Mouse (Mus musculus): ENCODE measurements around the gene Igfbp1.

The Igfbp1 gene

DNA sequence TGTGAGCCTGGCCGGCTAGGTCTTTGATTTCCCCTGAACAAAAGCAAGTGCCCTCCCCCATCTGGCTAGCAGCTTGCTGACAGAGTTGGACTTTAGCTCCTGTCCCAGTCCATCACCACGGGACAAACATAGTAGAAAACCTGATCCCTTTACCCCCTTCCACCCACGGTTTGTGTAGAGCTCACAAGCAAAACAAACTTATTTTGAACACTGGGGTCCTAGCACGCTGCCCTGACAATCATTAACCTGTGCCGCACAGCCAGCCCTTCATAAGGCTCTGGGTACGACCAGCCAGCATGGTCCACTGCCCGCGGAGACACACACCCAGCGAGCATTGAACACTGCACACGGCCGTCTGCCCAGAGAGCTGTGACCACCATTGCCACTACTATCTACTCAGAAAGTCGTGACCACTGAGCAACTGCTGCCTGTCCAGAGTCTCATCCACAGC is at the start of gene Igfbp1:
TSS of gene Igfbp1 (plus strand) at position 292 of the 451 bp plus-strand sequence.
- DNase-seq (ENCODE audit: low spot score): no peak

DNA sequence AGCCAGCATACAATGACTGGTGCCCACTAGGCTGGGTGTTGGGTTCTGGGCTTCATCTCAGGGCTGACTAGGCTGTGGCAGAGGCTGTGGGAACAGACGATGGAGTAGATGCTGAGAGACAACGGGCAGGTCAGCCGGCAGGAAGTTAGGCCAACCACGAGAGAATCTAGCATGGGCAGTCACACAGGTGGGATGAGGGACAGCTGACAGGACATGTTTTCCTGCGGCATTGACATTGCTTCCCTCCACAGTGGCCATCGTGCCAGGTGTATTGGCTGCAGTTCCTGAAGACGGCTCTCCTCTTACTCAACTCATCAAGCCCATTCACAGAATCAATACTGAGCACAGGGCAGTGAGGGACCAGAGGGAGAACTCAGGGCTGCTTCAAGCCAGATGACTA is 49.6 kb upstream of the Igfbp1 start:
- DNase-seq (ENCODE audit: low spot score): no peak

DNA sequence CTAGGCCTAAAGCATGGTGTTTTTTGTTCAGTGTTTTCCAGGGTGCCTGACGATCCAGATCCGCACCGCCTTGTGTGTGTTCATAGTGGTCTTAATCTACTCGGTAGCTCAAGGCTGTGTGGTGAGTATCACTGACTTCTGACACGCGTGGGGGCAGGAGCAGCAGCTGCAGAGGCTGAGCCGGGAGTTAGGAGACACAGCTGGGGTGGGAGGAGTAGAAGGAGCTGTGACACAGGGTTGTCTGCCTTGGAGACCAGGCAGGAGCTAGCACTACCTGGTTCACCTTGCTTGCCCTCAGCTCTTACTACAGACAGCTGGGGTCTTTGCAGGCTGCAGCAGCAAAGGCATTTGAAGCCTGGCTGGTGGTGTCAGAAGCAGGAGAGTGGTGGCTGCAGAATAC is 48.1 kb upstream of the Igfbp1 start:
- no peak for DNase-seq (ENCODE audit: low spot score)

DNA sequence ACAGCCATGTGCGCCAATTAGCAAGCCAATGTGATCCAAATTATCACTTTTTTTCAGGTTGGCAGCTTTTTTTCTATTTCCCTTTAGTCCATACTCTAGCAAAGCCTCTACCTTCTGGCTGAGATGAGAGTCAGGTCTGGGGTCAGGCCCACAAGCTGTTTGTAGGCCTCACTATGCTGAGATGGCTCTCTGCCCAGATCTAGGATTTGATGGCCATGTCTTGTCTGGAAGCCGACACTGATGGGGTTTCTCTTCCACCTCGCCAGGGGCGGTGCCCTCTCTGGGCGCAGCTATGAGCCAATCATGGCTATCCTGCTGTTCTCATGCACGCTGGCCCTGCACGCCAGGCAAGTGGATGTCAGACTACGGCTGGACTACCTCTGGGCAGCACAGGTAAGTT is 47.1 kb upstream of the Igfbp1 start:
- no peak for DNase-seq (ENCODE audit: low spot score)

DNA sequence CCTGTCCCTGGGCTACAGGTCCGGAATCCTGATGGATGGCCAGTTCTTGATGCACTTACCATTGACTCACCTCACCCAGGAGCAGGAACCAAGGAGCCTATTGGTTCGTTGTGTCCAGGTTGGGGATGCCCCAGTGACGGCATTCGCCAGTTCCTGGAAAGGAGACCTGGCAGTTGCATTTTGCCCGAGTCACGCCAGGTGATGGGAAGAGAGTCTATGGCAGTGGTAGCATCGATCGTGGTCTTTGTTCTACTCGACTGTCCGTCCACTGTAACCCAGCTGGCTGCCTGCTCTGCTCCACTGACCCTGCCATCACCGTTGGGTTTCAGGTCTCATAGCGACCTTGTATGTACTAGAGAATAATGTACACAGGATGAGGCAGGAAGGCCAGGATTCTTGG is 45.2 kb upstream of the Igfbp1 start:
- no peak for DNase-seq (ENCODE audit: low spot score)

DNA sequence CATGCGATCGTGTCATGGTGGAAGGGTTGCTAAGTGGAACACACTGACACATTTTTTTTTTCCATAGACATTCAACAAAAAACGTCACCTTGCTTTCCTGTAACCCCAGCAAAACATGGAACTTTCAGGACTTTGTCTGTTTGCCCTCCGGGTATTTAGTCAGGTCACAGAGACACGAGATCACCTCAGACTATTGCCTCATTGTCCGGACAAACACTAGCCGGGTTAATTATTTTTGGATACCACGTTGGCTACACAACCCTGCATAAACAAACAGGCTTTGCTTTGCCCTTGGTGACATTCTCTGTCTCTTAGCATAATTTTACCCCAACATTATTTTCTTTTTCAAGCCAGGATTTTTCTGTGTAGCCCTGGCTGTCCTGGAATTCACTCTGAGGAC is 44.5 kb upstream of the Igfbp1 start:
- DNase-seq (ENCODE audit: low spot score): no peak

DNA sequence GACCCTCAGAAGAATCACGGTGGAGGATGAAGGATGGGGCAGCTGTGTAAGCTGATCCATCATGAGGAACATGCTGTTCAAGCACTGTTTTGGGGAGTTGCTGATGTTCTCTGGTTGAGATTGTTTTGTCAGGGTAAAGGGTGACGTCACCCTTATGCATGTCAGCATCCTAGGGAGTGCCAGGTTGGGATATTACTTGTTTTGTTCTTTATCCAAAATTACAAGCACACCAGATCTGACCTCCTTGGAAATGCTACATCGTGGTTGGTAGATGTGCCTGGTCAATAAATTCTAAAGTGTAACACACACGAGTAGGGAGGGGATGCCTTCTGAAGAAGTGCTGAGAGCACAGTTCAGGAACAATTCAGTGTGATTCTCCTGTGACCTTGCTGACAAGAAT is 41.2 kb upstream of the Igfbp1 start:
- DNase-seq (ENCODE audit: low spot score): no peak

DNA sequence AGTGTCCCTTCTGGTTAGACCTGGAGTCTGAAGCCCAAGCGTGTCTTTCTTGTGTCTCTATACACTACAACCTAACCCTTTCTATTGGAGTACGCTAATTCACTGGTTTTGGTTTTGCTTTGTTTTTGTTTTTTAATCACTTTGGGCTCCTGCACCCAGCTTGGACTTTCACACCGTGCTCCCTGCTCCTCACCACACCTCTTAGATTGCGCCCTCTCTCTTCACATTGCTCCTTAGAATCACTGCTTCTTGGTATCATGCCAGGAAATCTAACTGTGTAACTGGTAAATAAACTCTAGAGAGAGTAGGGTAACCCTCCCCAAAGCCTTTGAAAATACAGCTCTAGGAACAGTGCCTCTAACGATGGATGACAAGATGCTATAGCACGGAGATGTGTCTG is 39.4 kb upstream of the Igfbp1 start:
- DNase-seq (ENCODE audit: low spot score): no peak

DNA sequence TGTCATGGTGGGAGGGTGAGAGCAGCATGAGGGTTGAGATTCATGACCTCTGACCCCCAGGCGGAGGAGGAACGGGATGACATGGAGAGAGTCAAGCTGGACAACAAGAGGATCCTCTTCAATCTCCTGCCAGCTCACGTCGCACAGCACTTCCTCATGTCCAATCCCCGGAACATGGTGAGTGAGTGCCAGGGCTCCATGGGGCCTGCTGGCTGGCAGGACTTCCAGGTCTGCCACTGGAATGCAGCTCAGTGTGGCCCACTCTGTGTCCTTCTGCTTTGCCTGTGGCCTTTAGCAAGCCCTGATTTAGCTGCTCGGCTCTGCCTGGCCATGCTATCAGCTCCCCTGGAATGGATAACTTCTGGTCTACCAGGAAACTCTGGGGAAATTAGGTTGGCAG is 37.4 kb upstream of the Igfbp1 start:
- DNase-seq (ENCODE audit: low spot score): no peak

DNA sequence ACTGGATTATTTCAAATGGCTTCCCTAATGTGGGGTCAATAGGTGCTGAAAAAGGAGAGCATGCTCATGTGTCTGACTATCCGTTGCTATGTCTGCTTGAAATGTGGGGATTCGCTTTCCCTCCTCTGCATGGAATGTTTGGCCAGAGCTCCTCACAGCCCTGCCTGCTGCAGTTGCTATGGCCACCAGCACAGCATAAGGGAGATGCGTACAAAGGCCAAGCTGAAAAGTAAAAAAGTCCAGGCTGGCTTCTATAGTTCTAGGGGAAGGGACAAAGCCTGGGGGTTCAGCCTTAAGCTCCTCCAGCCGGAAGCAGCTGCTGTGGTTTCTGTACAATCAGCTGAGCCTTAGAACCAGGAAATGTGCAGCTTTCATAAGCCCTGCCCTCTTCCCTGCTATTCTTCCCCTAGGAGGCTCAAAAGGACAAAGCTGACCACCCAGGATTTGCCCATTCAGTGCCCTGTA is 36.9 kb upstream of the Igfbp1 start:
- DNase-seq (ENCODE audit: low spot score): no peak

DNA sequence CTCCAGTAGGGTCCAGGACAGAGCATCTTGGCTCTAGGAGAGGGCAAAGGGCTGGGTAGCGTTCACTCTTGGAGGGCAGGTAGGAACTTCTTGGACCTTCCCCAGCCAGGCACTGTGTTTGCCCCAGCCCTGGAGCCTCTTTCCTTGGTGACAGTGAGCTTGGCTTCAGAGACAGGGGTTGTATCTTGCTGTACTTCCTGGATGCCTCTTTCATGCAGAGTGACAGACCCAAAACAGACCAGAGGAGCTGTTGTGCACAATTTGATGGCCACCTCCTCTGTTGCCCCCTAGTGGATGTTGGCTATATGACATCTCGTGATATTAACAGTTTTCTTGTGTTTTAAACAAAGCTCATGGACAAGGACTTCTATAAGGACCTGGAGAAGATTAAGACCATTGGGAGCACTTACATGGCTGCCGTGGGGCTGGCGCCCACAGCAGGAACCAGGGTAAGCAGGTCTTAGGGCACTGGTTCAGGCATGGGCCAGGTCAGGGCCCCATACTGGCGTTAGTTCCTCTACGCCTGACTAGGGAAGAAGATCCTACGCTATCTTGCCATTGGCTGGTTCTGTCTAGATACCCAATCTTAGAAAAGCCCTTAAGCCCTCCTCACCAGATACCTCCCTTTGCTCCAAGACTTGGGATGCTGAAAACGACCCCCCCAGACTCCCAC is 35.9 kb upstream of the Igfbp1 start:
- DNase-seq (ENCODE audit: low spot score): peak; percentile 77

DNA sequence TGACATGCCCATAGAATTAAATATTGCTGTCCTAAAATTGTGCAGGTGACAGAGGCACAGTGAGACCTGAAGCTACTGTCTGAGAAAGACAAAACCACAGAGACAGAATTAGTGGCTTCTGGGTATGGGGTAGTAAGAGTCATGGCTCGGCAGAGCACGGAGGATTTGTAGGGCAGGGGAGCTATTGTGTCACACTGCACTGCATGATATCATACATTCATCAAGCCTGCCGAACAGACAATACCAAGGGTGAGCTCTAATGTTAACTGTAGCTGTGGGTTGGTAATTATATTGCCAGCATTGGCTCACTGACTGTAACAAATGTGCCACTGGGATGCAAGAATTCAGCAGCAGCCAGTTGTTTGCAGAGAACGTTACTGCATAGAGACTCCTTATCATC is 33.2 kb upstream of the Igfbp1 start:
- DNase-seq (ENCODE audit: low spot score): peak; percentile 36

DNA sequence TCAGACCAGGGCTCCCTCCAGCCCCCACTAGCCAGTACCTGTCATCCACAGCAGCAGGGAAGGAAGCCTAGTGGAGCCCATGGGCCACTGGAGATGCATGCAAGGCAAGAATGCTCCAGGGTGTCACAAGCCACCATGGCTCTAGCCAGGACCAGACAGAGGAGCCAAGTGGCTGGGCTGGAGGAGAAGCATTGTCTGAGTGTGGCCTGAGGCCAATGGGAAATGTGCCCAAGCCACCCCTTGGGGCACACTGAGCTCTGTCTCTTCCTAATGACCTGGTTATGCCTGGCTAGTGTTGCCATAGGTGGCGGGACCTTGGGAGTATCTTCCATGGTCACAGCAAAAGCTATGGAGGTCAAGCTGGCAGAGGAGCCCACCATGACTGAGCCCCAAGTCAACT is 27.9 kb upstream of the Igfbp1 start:
- no peak for DNase-seq (ENCODE audit: low spot score)

DNA sequence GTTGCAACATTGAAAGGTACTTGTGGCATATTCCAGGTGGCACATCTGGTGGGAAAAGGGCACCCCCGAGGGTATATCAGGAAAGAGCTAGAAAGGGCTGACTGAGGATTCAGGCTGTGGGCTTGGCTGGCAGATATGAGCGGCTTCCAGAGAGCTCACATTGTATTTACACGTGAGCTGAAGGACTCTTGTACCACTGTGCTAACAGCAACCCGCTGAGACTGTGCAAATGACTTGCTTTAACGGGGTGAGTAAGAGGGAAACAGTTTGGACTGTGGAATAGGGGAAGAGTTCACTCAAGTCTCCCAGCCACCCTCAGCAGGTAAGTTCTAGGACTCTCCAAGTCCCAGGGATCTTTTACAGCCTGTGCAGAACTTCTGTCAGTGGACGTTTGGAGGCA is 23.9 kb upstream of the Igfbp1 start:
- no peak for DNase-seq (ENCODE audit: low spot score)

DNA sequence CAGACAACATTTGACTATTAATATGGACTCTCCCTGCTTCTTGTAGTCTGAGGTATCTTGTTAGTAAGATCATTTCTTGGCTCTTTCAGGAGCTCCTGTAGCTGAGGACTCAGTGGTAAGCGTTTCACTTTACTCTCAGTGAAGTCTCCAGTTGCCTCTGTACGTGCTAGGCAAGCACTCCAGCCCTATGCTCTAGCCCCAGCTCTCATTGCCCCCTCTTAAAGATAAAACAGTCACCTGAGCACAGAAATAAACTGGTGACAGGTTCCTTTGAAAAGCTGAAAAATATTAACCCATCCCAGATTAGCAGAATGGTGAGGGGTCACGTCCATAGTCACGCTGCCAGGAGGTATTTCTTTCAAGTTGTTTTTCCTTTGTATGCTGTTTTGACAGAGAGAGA is 18.9 kb upstream of the Igfbp1 start:
- no peak for DNase-seq (ENCODE audit: low spot score)

DNA sequence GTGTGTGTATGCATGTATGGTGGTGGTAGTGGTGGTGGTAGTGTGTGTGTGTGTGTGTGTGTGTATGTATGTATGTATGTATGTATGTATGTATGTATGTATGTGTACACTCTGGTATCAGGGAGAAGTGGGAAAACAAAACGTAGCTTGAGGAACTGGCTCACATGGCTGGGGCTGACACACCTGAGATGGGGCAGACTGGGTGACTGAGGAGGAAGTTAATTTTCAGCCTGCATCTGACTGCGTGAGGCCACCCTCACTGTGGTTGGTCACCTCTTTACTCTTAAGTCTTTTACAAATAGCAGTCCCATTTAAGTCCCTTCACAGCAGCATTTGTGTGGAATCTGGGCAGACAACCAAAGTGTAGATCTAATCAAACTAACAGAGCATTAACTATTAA is 18.3 kb upstream of the Igfbp1 start:
- DNase-seq (ENCODE audit: low spot score): no peak

DNA sequence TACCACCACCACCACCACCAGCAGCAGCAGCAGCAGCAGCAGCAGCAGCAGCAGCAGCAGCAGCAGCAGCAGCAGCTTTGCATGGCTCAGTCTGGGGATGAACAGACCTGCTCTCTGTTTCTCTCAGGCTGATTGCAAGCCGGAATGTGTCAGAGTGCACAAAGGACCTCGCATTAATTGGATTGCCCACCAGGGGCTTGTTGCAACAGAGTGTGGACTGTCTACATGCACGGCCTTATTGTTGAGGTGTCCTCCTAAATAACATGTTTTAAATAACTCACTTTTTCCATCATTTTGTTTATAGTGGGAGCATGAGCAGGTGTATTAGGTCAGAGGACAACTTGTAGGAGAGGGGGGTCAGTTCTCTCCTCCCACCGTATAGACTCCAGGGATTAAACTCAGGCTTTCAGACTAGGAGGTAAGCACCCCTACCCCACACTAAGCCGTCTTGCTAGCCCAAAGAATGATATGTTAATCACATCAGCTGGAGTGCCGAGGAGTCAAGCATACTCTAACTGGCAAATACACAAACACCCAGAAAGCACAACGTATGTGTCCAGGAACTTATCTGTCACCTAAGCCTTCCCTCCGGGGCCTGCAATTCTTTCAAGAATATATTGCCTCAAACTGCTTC is 15.1 kb upstream of the Igfbp1 start:
- peak; percentile 55 for DNase-seq (ENCODE audit: low spot score)

DNA sequence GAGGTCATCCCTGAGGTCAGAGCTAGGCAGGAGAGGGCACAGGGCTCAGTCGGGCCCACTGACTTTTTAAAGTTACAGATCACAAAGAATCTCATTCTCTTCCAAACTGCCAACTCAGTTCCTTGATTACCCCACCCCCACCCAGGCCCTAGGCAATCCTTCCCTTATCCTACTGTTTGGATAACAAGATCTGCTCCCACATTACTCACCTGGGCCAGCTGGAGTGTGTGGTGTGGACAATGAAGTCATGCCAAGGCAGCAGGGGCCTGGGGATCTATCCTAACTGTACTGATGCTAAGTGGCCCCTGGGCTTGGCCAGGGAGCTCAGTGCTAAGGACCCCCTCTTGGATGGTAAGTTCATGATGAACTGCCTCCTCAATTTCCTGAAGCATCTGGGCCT is 13.2 kb upstream of the Igfbp1 start:
- no peak for DNase-seq (ENCODE audit: low spot score)

DNA sequence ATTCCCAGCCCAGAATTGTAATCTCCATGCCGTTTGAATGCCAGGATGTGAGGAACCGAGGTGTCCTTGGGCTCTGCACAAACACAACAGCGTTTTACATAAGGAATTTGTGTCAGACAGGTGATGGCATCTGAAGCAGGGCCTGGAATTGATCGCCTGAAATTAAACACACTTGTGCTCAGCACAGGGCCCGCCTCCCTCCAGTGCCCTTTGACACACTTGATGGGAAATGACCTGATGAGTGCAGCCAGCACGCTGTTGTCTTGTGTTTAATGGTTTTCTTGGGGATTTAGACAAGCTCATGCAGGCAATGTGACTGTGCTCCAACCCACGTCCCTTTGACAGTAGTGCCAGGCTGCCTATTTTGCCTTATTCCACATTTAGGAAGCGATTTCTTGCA is 10.1 kb upstream of the Igfbp1 start:
- no peak for DNase-seq (ENCODE audit: low spot score)

DNA sequence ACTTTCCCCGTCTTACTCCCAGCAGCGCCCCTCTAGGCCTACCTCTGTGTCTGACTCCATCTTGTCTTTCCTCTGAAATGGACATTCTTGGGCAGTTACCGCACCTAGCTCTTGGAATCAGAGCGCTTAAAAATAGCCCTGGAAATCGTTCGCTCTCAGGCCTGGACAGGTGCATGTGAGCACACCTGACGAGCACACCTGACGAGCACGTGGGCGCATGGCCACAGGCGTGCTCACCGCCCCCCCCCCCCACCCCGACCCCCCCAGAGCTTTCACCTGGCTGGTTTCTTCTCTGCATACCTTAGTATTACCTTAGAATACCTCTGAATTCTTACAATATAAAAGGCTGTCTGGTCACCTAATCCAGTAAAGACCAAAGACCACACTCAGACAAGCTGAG is 9.1 kb upstream of the Igfbp1 start, which contains the start of gene Gm11985:
TSS of gene Gm11985 (minus strand) at position 101 of the 400 bp plus-strand sequence.
- no peak for DNase-seq (ENCODE audit: low spot score)

DNA sequence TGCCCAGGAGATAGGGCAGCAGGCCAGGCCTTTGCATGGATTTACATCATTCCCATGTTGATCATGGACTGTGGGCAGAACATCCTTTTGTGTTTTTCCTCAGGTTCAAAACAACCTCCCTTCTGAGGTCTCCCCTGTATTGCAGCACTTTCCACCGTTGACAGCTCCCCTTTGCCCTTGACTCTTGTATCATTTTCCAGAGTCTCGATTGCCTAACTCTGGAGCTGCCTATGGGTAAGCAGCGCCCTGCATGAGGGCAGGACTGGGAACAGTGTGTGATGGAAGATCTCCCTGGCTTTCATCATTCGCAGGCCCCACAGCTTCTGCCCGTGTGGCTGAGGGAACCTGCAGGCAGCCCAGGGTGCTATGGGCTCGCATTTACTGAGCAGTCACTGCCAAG is 4.9 kb upstream of the Igfbp1 start:
- no peak for DNase-seq (ENCODE audit: low spot score)

DNA sequence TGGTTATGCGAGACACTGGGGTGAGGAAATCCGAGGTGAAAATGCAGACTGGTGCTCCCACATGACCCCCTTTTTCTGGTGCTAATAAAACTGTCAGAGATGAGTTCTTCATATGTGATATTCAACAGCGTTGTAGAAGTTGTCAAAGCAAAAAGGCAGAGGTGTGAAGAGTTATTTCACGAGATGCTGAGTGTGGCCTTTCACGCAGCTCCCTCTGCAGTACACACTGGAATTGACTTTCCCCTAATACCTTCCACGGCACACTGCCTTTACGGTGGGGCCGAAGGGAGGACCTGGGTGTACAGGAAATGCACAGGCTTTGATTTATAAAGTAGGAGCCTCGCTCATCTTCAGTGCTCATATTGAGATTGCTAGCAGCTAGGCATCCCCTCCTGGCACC is 4.4 kb upstream of the Igfbp1 start:
- no peak for DNase-seq (ENCODE audit: low spot score)

DNA sequence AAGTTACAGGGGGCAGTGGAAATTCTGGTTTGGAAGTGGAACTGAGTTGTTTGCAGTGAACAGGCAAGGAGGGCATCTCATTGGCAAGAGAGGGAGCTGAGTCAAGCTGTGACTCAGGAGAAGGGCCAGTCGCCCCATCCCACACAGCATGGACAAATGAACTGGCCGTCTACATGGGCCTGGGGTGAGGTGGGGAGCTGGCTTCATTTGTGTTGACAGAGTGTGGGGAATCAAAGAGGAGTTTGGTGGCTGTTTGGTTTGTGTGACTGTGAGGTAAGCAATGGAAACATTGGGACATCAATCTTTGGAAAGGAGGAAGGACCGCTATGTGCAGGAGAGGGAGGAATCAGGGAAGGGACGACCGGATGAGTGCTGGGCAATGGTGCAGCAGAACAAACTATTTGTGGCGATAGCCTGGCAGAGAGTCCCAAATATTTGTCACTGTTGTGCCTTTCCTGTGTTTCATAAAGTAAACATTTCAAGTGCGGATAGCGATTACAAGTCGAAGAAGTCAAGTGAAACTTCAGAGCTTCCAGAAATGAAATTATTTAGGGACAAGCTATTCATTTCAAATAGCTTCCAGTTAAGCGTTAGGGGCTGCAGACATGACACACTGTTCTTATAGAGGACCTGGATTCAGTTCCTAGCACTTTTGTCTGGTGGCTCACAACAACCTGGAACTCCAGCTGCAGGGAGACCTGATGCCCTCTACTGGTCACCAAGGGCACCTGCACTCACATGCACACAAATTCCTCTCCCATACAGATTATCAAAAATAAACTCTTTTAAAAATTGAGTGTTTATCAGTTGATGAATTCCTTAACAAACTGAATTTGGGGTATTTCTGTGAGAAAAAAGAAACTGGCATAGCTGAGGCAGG is 2.9 kb upstream of the Igfbp1 start:
- no peak for DNase-seq (ENCODE audit: low spot score)
